ENCODE assay signal across 7 mouse cellular contexts in the genomic region with DNA sequence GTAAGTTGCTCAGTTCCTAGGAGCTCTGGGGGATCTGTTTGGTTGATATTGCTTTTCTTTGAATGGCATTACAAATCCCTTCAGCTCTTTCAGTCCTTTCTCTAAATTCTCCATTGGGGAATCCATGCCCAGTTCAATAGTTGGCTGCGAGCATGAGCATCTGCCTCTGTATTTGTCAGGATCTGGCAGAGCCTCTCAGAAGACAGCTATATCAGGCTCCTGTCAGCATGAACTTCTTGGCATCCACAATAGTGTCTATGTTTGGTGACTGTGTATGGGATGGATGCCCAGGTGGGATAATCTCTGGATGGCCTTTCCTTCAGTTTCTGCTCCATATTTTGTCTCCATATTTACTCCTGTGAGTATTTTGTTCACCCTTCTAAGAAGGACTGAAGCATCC.
DNase-seq lines count a peak whose midpoint lies in the region; ATAC-seq and TF ChIP-seq lines count a peak whose summit lies in the region.
"Not testable (repeated sequence)": the region's sequence is repeated elsewhere in the genome, so short reads cannot be mapped to it uniquely, and the experiment has no call there.

No protein-coding gene starts in this region.

- ATAC-seq in forebrain, postnatal 0 days: peak; percentile 32; the same call in 1 of the 2 replicates

- H3K4me3 ChIP-seq in forebrain, postnatal 0 days (ENCODE audit: low read depth, low read length): not testable (repeated sequence)

- H3K9ac ChIP-seq in forebrain, postnatal 0 days: not testable (repeated sequence)

- not testable (repeated sequence) for H3K9me3 ChIP-seq in forebrain, postnatal 0 days (ENCODE audit: low read length)

- not testable (repeated sequence) for H3K27me3 ChIP-seq in forebrain, postnatal 0 days (ENCODE audit: insufficient read depth, low read length)

- not testable (repeated sequence) for H3K4me2 ChIP-seq in forebrain, postnatal 0 days (ENCODE audit: low read depth)

- not testable (repeated sequence) for TF ChIP-seq POLR2A in brain, embryonic 14.5 days (IDR thresholded peaks at IDR 0.05; ENCODE audit: borderline replicate concordance, extremely low read depth, insufficient read depth, insufficient read length, poor library complexity, severe bottlenecking)

- peak; percentile 2 for DNase-seq in brain, embryonic 14.5 days (ENCODE audit: low read depth)
- DNase-seq in cerebellum, postnatal 14 days: peak; percentile 56 to 68
- peak; percentile 7 for DNase-seq in forebrain, postnatal 0 days
- peak; percentile 12 for DNase-seq in layer of hippocampus, adult 11-12 months (ENCODE audit: low spot score)
- DNase-seq in layer of hippocampus, adult 8-10 months (ENCODE audit: low spot score in 2 of 2): peak; percentile 5 to 8
- peak; percentile 14 to 55 for DNase-seq in layer of hippocampus, postnatal 14 days (ENCODE audit: low spot score in 2 of 2)
- DNase-seq in right cerebral cortex, postnatal 10 days (ENCODE audit: low spot score in 2 of 2): peak; percentile 16 to 31

- TF ChIP-seq CTCF in brain, embryonic 14.5 days (IDR thresholded peaks at IDR 0.05; ENCODE audit: borderline replicate concordance, extremely low read depth, insufficient read depth, insufficient read length); forebrain, postnatal 0 days (IDR thresholded peaks at IDR 0.05; ENCODE audit: low read depth): not testable (repeated sequence)

- not testable (repeated sequence) for H3K27ac ChIP-seq in forebrain, postnatal 0 days (ENCODE audit: low read depth, low read length)

- H3K4me1 ChIP-seq in forebrain, postnatal 0 days (ENCODE audit: insufficient read depth): not testable (repeated sequence)

- not testable (repeated sequence) for H3K36me3 ChIP-seq in forebrain, postnatal 0 days (ENCODE audit: insufficient read depth)

- whole genome bisulfite sequencing in forebrain, postnatal 0 days: 79% methylated on average over 1 of the region's 1 CpGs

Comparison
In these comparisons a context has a peak if more than half of its experiments do, and no peak if none do; other contexts are left out.
1. DNase-seq: peak in every context shown above with its lines; median percentile 62 in cerebellum, postnatal 14 days; 34 in layer of hippocampus, postnatal 14 days; 24 in right cerebral cortex, postnatal 10 days; 12 in layer of hippocampus, adult 11-12 months; 7 in forebrain, postnatal 0 days; 6 in layer of hippocampus, adult 8-10 months; 2 in brain, embryonic 14.5 days.